16 mouse cellular contexts compared by ENCODE assay signal in the genomic region with DNA sequence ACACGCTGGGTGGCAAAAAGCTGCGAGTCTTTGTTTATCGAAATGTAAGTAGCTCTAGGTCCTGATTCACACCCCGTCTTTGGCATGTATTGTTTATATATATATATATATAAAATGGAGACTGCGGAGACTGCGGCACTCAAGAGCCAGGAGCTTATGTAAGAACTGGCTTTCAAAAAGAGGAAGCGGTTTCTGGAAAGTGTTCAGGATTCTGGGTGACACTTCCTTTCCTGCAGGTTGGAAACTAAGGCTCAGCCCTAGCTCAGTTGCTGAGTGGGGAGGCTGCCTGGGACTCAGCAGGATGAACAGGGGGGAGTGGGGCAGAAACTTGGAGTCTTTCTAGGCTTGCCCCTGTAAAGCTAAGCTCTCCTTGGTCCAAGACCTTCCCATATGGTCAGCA. TPM values are rescaled to one million over a fixed set of nuclear protein-coding genes. Genes with fewer than 3 reads are reported as not detected.
DNase-seq lines count a peak whose midpoint lies in the region; ATAC-seq lines count a peak whose summit lies in the region.
"Had no signal": no experiment of that assay in that cellular context is flagged by ENCODE, and none has a peak within 500 bp of the region (broad histone marks: within the 10 kb centered on the region; RNA-seq: fewer than 3 reads in every experiment).

No protein-coding gene starts in this region.

- intact Hi-C loops in heart, postnatal 25 days (cut with DNase I) = no loop called here

- DNase-seq in heart, adult 8-10 months (ENCODE audit: low spot score) = peak; percentile 53
- DNase-seq in heart, postnatal 25 days (ENCODE audit: low spot score) = no peak
- DNase-seq in 416B (ENCODE audit: low read depth) = peak; percentile 21
- no peak for DNase-seq in embryo, embryonic 11 days
- DNase-seq in frontal cortex, postnatal 36 days (ENCODE audit: low spot score in 2 of 2) = no peak
- DNase-seq: adrenal gland, postnatal 14 days; B cell, adult 2 months; cerebellum, adult 8-10 months; gastrocnemius, postnatal 25 days; kidney, adult 18-20 months; kidney, postnatal 14 days; layer of hippocampus, adult 9-11 months; spleen, adult 18-20 months; thymus, postnatal 36 days had no signal

- peak; percentile 50 to 51; a peak in 3 of 4 replicates for ATAC-seq in hematopoietic stem cell, adult 5-6 weeks (replicated peaks in 1 of 2; ENCODE audit: insufficient read depth in 1 of 2, low FRiP score in 2 of 2, low TSS enrichment in 1 of 2, low read depth in 1 of 2, poor library complexity in 2 of 2, severe bottlenecking in 2 of 2)
- ATAC-seq in monocyte, adult 5-6 weeks (replicated peaks; ENCODE audit: insufficient number of reproducible peaks, low FRiP score, low TSS enrichment, poor library complexity, severe bottlenecking) = peak; percentile 32; the same call in 1 of the 2 replicates

RNA-seq across cellular contexts. Expression of gene Tgfbi, which starts 22.0 kb away (rescaled TPM):
- 10 to 100 TPM; 10.2 to 16.8 (median 14.4) TPM for total RNA-seq in heart, adult 8-10 months (2022)
- 10 to 100 TPM; 19.3 to 23.4 TPM for total RNA-seq in heart, postnatal 25 days (2021)
- total RNA-seq in hematopoietic stem cell, adult 5-6 weeks (2017) = 17.4 and 25.6 TPM in 2 replicates
- total RNA-seq in monocyte, adult 5-6 weeks (2017) = 73.8 to 154 TPM (median 152 TPM) in 3 replicates

Comparison
In these comparisons a context has a peak if more than half of its experiments do, and no peak if none do; other contexts are left out.
1. DNase-seq: peak in heart, adult 8-10 months (single experiment) and 416B (single experiment); none in heart, postnatal 25 days (single experiment), embryo, embryonic 11 days (single experiment) and frontal cortex, postnatal 36 days (0 of 2).